Mouse (Mus musculus): ENCODE results near the gene Pitpnm1. TPM values are rescaled to one million over a fixed set of nuclear protein-coding genes. Genes with fewer than 3 reads are reported as not detected.

Gene Pitpnm1
- total and polyA plus RNA-seq, 3 experiments = 25.3 to 51.2 TPM; not detected in 1

GRCm38 (mm10) chr19:4112063-4112960, 12.5 kb downstream of the Pitpnm1 start:
- DNase-seq (ENCODE audit: low read depth, low spot score) = no peak
- Histone ChIP-seq H3K27ac (ENCODE audit: control insufficient read depth, low read depth, low read length) (peak overlapping the region; percentile 88), H3K36me3 (ENCODE audit: control insufficient read depth in 1 of 2, insufficient read depth in 2 of 2, low read length in 2 of 2) (peaks cover 2 to 16% of the 10 kb centered on the region in 2 experiments; a peak in 3 of 4 replicates), H3K4me3 (ENCODE audit: control insufficient read depth in 1 of 2, insufficient read depth in 1 of 2, low read depth in 2 of 2, low read length in 2 of 2) (no peak overlapping the region), H3K9me3 (replicated peaks; ENCODE audit: insufficient read depth, low read length) (no peaks in the 10 kb centered on the region), H3K9ac (ENCODE audit: control insufficient read depth, low read depth, low read length, poor library complexity, severe bottlenecking) (no peak overlapping the region), H3K4me1 (ENCODE audit: control insufficient read depth in 1 of 2, insufficient read depth in 2 of 2, low read length in 2 of 2) (peaks cover 13 to 20% of the 10 kb centered on the region in 2 experiments), H3K79me2 (ENCODE audit: control insufficient read depth, insufficient read depth, low read length, poor library complexity) (peaks cover 2% of the 10 kb centered on the region; the same call in 1 of the 2 replicates), H3K27me3 (ENCODE audit: control insufficient read depth in 1 of 2, insufficient read depth in 2 of 2, low read length in 2 of 2) (no peaks in the 10 kb centered on the region)
- TF ChIP-seq ETS1 (IDR thresholded peaks at IDR 0.05; ENCODE audit: low read depth, low read length) (no peak), CTCF (IDR thresholded peaks at IDR 0.05 in 2 of 3, conservative IDR thresholded peaks at IDR 0.05 in 1 of 3; ENCODE audit: control insufficient read depth in 1 of 3, insufficient read depth in 1 of 3, low read depth in 2 of 3, low read length in 3 of 3, poor library complexity in 1 of 3, severe bottlenecking in 1 of 3) (no peak), ZKSCAN1 (IDR thresholded peaks at IDR 0.05; ENCODE audit: low read depth, low read length) (no peak), MAX (IDR thresholded peaks at IDR 0.05; ENCODE audit: low read length) (no peak), ZC3H11A (IDR thresholded peaks at IDR 0.05; ENCODE audit: low read depth, low read length) (no peak), RCOR1 (IDR thresholded peaks at IDR 0.05; ENCODE audit: low read depth, low read length) (no peak), HCFC1 (IDR thresholded peaks at IDR 0.05; ENCODE audit: low read depth, low read length) (no peak), ELF1 (IDR thresholded peaks at IDR 0.05; ENCODE audit: low read depth, low read length) (no peak), CHD2 (IDR thresholded peaks at IDR 0.05; ENCODE audit: low read length) (no peak), KAT2A (conservative IDR thresholded peaks at IDR 0.05; ENCODE audit: low read depth, low read length) (no peak), RAD21 (IDR thresholded peaks at IDR 0.05; ENCODE audit: low read depth, low read length) (no peak)

- H3K9me3 ChIP-seq (replicated peaks; ENCODE audit: insufficient read depth, low read length) = no peaks in the 10 kb centered on the region
- peaks cover 13 to 20% of the 10 kb centered on the region in 2 experiments for H3K4me1 ChIP-seq (ENCODE audit: control insufficient read depth in 1 of 2, insufficient read depth in 2 of 2, low read length in 2 of 2)
- no peaks in the 10 kb centered on the region for H3K27me3 ChIP-seq (ENCODE audit: control insufficient read depth in 1 of 2, insufficient read depth in 2 of 2, low read length in 2 of 2)
- peak overlapping the region; percentile 88 for H3K27ac ChIP-seq (ENCODE audit: control insufficient read depth, low read depth, low read length)
- H3K4me3 ChIP-seq (ENCODE audit: control insufficient read depth in 1 of 2, insufficient read depth in 1 of 2, low read depth in 2 of 2, low read length in 2 of 2) = peak overlapping the region; percentile 34 to 54
- H3K79me2 ChIP-seq (ENCODE audit: control insufficient read depth, insufficient read depth, low read length, poor library complexity) = peaks cover 2% of the 10 kb centered on the region; the same call in 1 of the 2 replicates
- peaks cover 2 to 16% of the 10 kb centered on the region in 2 experiments; a peak in 3 of 4 replicates for H3K36me3 ChIP-seq (ENCODE audit: control insufficient read depth in 1 of 2, insufficient read depth in 2 of 2, low read length in 2 of 2)
- H3K9ac ChIP-seq (ENCODE audit: control insufficient read depth, low read depth, low read length, poor library complexity, severe bottlenecking) = peak overlapping the region; percentile 66
- peak; percentile 95 for DNase-seq (ENCODE audit: low read depth, low spot score)
- TF ChIP-seq ETS1 (IDR thresholded peaks at IDR 0.05; ENCODE audit: low read depth, low read length) = peak; percentile 92
- peak; percentile 93 to 94 for TF ChIP-seq EP300 (IDR thresholded peaks at IDR 0.05; ENCODE audit: low read depth in 1 of 2, low read length in 2 of 2)
- TF ChIP-seq POLR2AphosphoS2 (IDR thresholded peaks at IDR 0.05; ENCODE audit: low read length) = peak; percentile 47; the same call in 1 of the 2 replicates
- no peak for TF ChIP-seq ZKSCAN1 (IDR thresholded peaks at IDR 0.05; ENCODE audit: low read depth, low read length)
- no peak for TF ChIP-seq KAT2A (conservative IDR thresholded peaks at IDR 0.05; ENCODE audit: low read depth, low read length)
- no peak; the same call in 1 of the 2 replicates for TF ChIP-seq POLR2AphosphoS5 (IDR thresholded peaks at IDR 0.05; ENCODE audit: borderline replicate concordance, low read depth, low read length)
- no peak; the same call in 1 of the 2 replicates for TF ChIP-seq MAX (IDR thresholded peaks at IDR 0.05; ENCODE audit: low read length)
- peak; percentile 97 for TF ChIP-seq TCF12 (IDR thresholded peaks at IDR 0.05; ENCODE audit: low read depth, low read length)
- TF ChIP-seq ELF1 (IDR thresholded peaks at IDR 0.05; ENCODE audit: low read depth, low read length) = peak; percentile 25; the same call in 1 of the 2 replicates
- TF ChIP-seq POLR2A (IDR thresholded peaks at IDR 0.05; ENCODE audit: control insufficient read depth in 1 of 2, insufficient read depth in 1 of 2, low read depth in 1 of 2, low read length in 2 of 2, poor library complexity in 1 of 2) = peak; percentile 30 to 51; a peak in 1 of 4 replicates
- TF ChIP-seq BHLHE40 (IDR thresholded peaks at IDR 0.05; ENCODE audit: borderline replicate concordance, low read depth, low read length) = 0 out of 2 replicates have a peak, but pooled peaks have one; percentile 22
- no peak; the same call in 1 of the 2 replicates for TF ChIP-seq MXI1 (IDR thresholded peaks at IDR 0.05; ENCODE audit: low read depth, low read length)
- TF ChIP-seq GATA1 (IDR thresholded peaks at IDR 0.05; ENCODE audit: low read depth, low read length) = peak; percentile 85
- TF ChIP-seq MYB (IDR thresholded peaks at IDR 0.05; ENCODE audit: low read depth, low read length) = peak; percentile 38; the same call in 1 of the 2 replicates
- TF ChIP-seq RCOR1 (IDR thresholded peaks at IDR 0.05; ENCODE audit: low read depth, low read length) = peak; percentile 70; the same call in 1 of the 2 replicates
- TF ChIP-seq SMC3 (IDR thresholded peaks at IDR 0.05; ENCODE audit: low read depth, low read length) = peak; percentile 1; the same call in 1 of the 2 replicates
- no peak for TF ChIP-seq ZNF384 (IDR thresholded peaks at IDR 0.05; ENCODE audit: low read depth, low read length)
- no peak; the same call in none of the 2 replicates for TF ChIP-seq NELFE (IDR thresholded peaks at IDR 0.05; ENCODE audit: low read depth, low read length)
- TF ChIP-seq MYC (IDR thresholded peaks at IDR 0.05; ENCODE audit: low read depth, low read length) = 0 out of 2 replicates have a peak, but pooled peaks have one; percentile 55
- no peak for TF ChIP-seq UBTF (IDR thresholded peaks at IDR 0.05; ENCODE audit: borderline replicate concordance, insufficient read depth, low read depth, low read length)
- no peak for TF ChIP-seq USF1 (IDR thresholded peaks at IDR 0.05; ENCODE audit: low read depth, low read length)
- peak; percentile 81 for TF ChIP-seq TBP (IDR thresholded peaks at IDR 0.05; ENCODE audit: low read depth, low read length)
Measured at GRCm38 (mm10) chr19:4113186-4113805, 13.5 kb downstream of the Pitpnm1 start.
